Mouse (Mus musculus) heart, adult 18-20 months (tissue): Measurements from ENCODE around the gene Hist1h2ab. TPM values are rescaled to one million over a fixed set of nuclear protein-coding genes. Genes with fewer than 3 reads are reported as not detected.
"Not testable (repeated sequence)": the region's sequence is repeated elsewhere in the genome, so short reads cannot be mapped to it uniquely, and the experiment has no call there.

Source experiments
- DNase-seq, 2 experiments: peaks; one replicate each; pipeline ENCODE4 v3.0.0; 2021 to 2022; ENCODE audit warnings: mixed read lengths in 1 of 2
- long read RNA-seq, 2 experiments: library from polyadenylated mRNA; stranded (forward); transcript quantifications; one replicate each; pipeline ENCODE4 v2.0.0; 2021
- total RNA-seq, 2 experiments: library from RNA; stranded (reverse); gene quantifications; 2 replicates each; pipeline ENCODE4 v1.2.3; 2021

Hist1h2ab gene
- 1 to 10 TPM; 5.8 to 6.8 TPM for total RNA-seq
- long read RNA-seq, experiment 1 = 0 reads
- long read RNA-seq, experiment 2 = 0 reads

DNA sequence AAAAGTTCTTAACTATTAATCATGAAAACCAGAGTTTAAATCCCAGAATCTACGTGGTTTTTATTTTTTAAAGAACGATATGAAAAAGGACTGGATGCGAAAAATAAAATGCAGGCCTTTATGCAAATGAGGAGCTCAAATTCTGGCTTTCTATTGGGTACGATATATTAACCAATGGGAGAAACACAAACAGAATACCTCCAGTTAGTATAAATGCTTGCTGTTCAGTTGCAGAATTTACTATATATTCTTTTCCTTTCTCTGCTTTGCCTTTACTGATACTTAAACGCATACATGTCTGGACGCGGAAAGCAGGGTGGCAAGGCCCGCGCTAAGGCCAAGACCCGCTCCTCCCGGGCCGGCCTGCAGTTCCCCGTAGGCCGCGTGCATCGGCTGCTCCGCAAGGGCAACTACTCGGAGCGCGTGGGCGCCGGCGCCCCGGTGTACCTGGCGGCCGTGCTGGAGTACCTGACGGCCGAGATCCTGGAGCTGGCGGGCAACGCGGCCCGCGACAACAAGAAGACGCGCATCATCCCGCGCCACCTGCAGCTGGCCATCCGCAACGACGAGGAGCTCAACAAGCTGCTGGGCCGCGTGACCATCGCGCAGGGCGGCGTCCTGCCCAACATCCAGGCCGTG is at the start of gene Hist1h2ab:
Gene Hist1h2ab, plus strand, starts transcription at position 288 of the 639 bp plus-strand sequence.
- DNase-seq = peak; percentile 42 to 54

DNA sequence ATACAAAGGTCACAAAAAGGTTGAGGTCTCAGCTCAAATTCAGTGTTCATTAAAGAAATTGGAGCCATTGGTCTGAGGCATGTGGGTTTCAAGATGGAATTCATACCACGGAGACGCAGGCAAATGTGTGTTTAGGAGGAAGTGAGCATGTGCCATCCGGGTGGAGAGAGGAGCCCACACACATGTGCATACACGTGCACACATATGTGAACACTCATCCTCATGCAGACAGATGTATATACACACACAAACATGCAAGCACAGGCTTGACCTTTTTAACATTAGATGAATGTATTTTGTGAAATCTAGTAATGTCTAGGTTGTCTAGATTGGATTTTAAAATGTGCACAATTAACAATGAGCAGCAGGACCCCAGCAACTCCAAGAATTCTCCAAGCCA is 48.7 kb upstream of the Hist1h2ab start:
- no peak for DNase-seq

DNA sequence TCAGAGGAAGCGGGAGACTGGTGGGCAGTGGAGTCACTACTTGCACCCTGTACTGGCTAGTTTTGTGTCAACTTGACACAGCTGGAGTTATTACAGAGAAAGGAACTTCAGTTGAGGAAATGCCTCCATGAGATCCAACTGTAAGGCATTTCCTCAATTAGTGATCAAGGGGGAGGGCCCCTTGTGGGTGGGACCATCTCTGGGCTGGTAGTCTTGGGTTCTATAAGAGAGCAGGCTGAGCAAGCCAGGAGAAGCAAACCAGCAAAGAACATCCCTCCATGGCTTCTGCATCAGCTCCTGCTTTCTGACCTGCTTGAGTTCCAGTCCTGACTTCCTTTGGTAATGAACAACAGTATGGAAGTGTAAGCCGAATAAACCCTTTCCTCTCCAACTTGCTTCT is 48.1 kb upstream of the Hist1h2ab start:
- DNase-seq = not testable (repeated sequence)

DNA sequence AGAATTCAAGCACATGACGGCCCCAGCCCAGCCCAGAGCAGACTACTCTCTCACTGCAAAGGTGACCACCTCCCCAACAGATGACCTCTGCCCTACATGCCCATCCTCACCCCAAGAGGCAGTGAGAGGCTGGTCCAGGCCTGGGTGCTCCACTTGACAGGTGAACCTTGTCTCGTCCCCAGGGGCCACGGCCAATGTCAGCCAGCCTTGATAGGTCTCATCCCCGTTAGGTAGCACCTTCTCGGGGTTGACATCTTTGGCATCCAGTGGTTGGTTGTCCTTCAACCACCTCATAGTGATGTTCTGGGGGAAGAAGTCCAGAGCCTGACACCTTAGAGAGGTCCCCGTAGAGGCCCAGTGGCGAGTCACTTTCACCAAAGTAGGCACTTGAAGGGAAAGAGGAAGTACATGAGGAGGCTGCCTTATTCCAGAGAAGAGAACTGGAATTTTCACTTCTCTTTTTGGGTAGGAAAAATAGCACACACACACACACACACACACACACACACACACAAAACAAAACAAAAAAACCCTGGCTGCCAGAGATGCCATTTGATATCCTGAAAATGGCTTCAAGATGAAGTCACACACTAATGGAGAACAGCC is 45.1 kb upstream of the Hist1h2ab start:
- peak in 1 of 2 experiments; percentile 39 for DNase-seq

DNA sequence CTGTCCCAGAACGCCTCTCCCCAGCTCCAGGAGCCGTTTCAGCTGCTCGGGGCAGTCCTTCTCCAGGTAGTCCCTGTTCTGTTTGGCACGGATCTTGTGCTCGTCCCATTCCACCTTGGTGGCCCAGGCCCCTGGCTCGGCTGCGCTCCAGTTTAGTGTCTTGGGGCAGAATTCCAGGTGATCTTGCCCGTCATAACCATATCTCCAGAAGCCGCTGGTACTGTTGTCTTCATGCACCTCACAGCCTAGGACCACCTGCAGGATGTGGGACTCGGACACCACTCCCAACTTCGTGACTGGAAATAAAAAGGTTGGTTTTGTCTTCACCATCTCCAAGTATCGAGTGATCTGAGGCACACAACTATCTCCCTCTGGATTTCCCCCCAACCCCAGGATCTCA is 44.2 kb upstream of the Hist1h2ab start:
- DNase-seq = peak in 1 of 2 experiments; percentile 2

DNA sequence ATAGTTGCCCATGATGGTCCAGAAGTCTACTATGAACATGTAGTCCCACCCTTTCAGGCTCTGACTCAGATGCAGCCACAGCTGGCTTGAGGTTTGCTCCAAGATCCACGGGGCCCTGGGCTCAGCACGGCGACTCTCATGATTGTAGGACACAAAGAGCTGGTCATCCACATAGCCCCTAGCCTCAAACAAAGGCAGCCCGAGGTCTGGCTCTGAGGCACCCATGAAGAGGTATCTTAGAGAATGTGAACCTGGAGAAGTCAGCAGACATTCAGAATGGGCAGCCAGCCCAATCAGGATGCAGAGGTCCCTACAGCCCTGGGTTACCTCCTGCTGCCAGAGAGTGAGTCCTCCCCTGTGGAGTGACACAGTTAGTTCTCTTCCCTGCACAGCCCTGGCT is 42.9 kb upstream of the Hist1h2ab start:
- DNase-seq = no peak

DNA sequence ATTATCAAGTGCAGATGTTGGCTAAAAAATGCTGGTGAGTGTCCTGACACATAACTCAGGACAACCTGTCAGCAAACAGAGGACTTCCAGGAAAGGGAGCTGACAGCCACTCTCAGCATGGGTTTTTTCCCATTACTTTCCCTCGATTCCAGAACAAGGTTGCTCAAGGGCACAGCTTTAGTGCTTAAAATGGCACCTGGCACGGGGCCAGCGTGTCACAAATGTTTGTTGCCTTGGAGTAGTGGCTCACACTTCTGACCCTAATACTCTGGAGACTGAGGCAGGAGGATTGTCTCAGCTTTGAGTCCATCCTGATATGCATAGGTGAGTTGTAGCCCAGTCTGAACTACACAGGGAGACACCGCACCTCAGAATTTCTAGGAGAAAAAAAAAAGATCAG is 42.3 kb upstream of the Hist1h2ab start:
- peak in 1 of 2 experiments; percentile 19 for DNase-seq

DNA sequence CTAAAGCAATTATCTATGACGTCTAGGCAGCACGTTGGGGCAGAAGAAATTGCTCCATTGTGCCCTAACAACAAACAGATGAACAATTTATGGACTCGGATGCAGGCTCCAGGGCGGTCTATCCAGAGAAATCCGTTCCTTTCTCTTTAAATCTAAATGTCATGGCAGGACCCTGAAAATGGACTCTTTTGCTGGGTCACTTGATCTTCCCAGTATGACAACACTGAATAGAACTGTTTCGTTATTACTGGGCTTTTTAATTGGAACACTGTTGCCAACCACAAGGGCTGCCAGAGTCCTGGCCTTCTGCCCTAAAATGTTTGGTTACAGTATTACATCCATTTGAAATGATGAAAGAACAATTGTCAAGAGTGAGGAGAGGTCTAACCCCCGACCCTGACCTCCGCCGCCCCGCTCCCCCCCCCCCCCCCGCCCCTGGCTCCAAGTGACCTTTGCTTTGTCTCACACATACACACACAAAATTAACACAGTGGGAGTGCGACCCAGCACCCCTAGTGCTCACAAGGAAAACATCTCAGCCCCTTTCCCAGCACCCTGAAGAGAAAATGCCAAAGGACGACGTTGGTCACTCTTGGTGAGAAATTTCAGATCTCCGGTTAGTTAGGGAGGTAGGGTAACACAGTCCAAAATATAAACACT is 41.1 kb upstream of the Hist1h2ab start:
- DNase-seq = peak; percentile 32 to 51

DNA sequence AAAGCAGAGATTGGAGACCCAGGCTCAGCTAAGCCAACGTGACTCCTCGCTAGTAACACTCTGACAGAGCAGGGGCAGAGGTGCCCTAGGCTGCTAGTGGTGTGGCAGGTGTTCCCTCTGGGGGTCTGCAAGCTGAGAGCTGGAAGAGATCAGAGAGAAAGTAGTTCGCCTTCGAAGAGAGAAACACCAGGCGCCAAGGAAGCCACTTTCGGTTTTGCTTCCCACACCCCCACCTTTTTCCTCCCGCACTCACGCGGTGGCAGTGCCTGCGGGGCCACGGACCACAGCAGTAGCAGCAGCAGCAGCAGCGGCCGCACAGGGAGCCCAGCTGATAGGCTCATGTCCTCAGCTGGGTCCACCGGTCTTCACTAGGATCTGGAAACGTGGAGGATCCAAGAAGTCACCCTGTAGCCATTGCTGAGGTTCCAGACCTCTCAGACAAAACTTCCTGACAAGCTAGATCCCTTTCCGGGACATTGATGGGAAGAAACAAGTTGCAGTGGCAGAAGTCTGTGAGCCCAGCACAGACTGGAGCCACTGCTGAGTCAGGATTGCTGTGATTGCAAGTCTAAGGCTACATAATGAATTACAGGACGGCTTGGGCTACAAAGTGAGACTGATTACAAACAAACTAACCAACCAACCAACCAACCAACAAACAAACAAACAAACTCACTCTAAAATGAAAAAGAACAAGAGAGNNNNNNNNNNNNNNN is 40.4 kb upstream of the Hist1h2ab start, which contains the start of gene Hfe:
Gene Hfe, minus strand, starts transcription at position 481 of the 716 bp plus-strand sequence.
- peak; percentile 73 to 78 for DNase-seq

DNA sequence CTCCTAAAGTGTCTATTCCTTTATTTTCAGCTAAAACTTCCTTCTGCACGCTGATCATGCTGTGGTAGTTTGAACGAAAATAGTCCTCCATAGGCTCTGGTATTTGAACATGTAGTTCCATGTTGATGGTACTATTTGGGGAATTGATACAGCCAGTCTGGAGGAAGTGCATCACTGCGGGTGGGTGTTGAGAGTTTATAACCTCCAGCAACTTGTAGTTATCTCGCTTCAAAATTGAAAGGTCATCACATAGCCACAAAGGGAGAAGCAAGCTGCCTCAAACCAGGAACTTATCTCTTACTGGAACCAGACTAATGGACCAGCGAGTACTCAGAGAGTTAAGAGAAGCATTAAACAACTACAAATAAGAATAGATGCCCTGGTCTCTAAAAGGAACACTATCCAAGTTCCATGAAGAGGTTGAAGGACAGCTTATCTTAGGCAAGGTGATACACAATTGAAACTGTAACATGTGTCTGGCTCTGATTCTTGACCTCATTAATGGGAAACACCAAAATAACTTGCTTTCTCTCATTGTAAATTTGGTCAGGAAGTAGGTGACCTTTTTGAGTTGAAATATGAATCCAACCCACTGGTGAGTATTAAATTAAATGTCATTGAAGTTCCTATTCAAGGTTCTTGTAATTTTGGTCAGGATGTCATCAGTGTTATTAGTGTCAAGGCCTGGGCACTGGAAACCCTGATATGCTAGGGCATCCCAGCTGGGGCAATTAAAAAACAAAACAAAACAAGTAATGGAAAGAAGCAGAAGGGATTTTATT is 34.5 kb upstream of the Hist1h2ab start:
- peak; percentile 30 to 61 for DNase-seq

DNA sequence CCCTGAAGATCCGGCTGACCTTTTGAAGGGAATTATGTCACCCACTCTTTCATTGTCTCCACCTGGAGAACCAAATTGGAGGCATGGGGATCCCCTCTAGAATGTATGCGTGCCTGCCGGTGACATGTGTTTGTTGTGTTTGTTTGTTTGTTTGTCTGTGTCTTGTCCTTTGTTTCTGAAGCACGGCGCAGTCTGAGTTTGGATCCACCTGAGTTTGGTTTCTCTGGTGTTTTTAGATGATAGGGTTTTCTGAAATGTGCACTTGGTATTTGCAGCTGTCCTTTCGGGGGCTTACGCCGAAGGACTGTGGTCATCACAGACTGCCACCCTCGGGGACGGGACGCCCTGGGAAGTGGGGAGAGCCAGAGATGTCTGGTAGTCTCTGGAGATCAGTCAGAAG is 33.8 kb upstream of the Hist1h2ab start:
- DNase-seq = no peak

DNA sequence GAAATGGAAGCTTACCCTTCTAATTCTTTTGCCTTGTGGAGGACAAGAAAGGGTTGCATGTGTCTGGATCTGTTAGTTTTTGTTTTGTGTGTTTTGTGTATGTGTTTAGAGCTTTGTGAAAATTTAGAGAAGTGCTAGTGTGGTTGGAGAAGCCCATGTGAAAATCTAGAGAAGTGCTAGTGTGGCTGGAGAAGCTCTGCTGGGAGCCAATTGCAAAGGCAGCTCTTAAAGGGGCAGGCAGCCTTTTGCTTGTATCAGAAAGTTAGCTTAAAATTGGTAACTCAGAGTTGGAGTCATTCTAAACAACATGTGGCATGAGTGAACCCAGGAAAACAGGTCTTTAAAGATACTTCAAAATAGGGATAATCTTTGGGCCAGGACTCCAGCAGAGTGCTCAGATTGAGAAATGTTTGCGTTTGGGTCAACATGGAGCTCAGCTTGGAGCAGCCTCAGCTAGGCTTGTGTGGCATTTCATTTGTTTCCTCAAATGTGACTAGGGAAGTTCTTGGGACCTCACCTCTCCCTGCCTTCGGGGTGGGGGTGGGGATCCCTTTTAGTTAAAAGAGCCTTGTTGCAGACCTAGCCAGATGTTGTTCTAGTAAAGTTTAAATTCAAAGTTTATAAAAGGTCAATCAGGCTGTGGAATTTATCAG is 33.2 kb upstream of the Hist1h2ab start:
- not testable (repeated sequence) for DNase-seq

DNA sequence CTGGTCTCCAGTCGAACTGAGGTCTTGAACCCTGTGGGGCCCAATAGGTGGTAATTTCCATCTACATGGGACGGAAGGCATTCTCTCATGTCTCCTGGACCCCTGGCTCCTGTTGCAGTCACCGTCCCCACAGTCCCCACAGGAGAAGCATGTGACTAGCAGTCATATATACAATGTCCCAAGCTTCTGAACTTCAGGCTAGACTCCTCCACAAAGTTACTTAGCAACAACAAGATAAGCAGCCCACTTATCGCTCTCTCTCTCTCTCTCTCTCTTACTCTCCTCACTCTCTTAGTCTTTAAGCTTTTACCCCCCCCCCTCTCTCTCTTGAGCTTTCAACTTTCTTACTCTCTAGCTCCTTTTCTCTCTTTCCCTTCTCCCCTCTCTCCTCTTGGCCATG is 26.7 kb upstream of the Hist1h2ab start:
- DNase-seq = no peak

DNA sequence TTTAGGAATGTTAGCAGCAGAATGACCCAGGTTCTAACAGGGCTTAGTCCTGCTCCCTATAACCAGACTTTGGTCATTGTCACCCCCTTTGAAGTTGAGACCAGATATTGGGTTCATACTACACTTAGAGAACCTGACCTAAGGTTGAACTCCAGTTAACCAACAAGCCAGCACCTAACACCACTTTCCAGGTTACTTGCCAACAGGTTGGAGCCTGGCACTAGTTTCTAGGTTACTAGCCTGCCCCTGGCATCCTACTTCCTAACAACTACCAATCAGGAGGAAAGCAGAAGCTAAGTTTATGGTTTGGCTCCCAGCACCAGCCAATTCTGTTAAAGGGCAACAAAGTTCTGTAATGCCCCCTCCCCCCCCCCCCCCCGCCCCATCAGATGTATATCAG is 25.7 kb upstream of the Hist1h2ab start:
- no peak for DNase-seq

DNA sequence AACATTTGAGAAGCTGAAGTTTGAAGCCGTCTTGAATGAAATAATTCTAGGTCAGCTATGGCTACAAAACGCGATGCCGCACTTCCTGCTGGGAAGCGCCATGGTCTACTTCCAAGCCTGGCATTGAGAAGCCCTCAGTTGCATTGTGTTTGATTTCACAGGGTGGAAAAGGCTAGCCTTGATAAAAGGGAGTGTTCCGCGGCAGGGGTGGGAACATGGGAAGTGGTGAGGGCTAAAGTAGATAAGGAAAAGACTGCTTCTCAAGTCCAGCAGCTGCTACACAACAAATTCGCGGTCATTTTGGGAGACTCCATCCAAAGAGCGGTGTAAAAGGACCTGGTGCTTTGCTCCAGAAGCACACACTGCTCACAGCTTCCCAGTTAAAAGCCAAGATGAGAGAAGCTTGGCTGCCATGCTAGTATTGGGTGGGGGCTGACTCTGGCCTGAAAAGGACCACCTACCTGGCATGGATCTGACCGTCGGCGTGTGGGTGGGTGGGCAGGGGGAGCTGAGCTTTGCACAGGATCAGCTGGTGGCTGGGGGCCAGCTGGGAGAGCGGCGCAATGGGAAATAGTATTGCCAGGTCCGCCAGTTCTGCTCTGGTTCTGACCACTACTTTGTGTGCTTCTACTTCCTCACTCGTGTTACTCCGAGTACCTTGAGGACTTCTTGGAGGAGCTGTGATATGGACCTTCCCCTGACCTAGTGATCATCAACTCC is 22.3 kb upstream of the Hist1h2ab start:
- no peak for DNase-seq

DNA sequence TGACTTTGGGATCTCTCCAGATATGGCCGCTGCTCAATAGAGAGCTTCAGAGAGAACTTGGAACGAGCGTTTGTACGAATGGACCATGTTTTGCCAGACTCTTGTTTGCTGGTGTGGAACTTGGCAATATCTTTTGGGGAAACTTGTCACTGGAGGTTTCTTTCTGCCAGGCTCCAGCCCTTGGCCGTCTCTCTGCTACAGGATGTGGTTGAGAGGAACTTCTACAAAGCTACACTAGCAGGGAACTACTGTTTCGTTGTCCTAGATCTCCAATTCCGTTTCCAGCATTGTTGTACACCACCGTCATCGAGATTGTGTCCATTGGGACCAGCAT is 21.8 kb upstream of the Hist1h2ab start:
- peak; percentile 54 to 76 for DNase-seq

DNA sequence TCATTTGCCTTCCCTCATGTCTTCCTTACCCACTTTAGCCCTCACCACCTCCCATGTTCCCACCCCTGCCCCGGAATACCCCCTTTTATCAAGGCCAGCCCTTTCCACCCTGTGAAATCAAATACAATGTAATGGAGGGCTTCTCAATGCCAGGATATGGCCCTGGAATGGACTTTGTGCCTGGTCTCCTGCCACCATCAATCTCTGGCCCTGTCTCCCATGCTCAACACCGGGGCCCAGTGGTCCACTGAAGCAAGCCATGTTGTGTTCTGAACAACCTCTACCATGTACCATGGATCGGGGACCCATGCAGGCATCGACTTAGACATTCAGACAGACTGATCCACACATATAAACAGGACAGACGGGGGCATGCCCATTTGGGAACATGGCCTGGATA is 21.2 kb upstream of the Hist1h2ab start:
- DNase-seq = no peak

DNA sequence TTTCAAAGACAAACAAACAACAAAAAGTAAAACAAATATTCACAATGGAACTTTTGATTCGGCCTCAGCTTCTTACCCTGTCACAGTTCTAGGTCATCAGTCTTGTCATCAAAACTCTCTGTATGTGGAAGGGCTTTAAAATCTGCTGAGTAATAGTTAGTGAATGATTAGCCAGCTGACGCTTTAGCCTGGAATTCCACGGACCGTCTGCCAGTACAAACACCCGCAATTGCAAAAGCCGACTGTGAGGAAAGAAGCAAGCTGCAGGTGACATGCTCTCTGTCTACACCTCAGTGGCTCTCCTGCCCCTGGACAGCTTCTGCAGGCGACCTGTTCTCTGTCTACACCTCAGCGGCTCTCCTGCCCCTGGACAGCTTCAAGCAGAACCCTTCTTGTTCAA is 20.4 kb upstream of the Hist1h2ab start:
- DNase-seq = peak; percentile 61 to 63

DNA sequence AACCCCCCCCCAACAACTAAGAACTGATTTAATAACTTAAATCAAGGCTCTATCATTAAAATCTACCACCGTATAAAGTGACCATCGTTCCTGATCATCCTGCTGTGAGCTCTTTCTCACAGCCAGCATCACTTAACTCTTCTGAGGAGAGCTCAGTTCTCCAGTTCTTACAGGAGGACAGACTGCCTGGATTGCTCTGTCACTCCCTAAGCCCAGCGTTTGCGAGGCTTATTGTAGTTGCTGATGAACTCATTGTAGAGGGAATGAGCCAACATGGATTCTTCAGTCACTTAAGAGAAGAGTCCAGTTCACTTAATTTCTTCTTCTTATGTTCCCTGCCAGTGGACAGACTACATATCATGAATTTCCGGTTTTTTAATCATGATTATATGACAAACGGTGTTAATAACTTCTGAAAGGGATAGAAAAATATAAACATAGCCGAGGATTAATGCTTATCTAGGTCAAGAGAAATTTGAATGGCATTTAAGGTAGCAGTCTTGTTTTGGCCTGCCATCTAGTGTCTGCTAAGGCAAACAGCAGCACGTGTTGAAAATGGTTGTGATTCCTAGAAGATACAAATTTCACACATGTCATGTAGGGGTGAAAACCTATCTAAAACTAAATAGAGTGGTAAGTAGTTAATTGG is 18.6 kb upstream of the Hist1h2ab start:
- peak; percentile 54 to 63 for DNase-seq

DNA sequence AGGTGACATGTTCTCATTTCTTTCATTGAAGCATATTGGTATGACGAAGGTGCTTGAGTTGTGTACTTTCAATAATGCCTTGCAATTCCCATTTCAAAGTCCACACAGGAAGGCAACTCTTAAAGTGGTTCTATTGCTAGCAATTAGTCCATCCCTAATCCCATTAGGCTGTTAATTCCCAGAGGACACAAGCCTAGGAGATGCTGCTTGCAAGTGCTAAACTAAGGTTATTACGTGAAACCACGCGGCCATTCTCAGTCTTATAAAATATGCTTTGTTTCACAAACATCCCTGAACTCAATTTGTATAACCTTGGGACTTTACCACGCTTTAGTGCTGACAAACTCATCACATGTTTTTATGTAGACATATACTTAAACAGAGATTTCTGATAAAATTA is 13.8 kb upstream of the Hist1h2ab start:
- DNase-seq = no peak
